Mouse (Mus musculus) gastrocnemius, adult 2 months (tissue): Measurements from ENCODE around the gene Cpsf6. TPM values are rescaled to one million over a fixed set of nuclear protein-coding genes. Genes with fewer than 3 reads are reported as not detected.

Experiments
- DNase-seq: peaks from one replicate; pipeline ENCODE4 v3.0.0; 2022
- H3K27ac ChIP-seq: fragments of 200-600 bp; 2 replicates; pipeline ENCODE4 v1.8.1; 2022; ENCODE audit warnings: mild to moderate bottlenecking
- H3K4me3 ChIP-seq: fragments of 200-600 bp; 2 replicates; pipeline ENCODE4 v1.8.1; 2022; ENCODE audit warnings: mild to moderate bottlenecking, moderate library complexity
- CTCF ChIP-seq: fragments of 200-600 bp; IDR thresholded peaks from 2 replicates; pipeline ENCODE4 v1.8.1; 2022; ENCODE audit warnings: antibody characterized with exemption, mild to moderate bottlenecking, moderate library complexity
- intact Hi-C: fragments of 180-260 bp; cut with DNase I; formaldehyde crosslinking; loops from one replicate; pipeline ENCODE4 v1.15.1; 2025
- total RNA-seq, 2 experiments: library from RNA; stranded (reverse); gene quantifications; 2 replicates each; pipeline ENCODE4 v1.2.3; 2021

The Cpsf6 gene
- total RNA-seq, 2 experiments from 2014 or later, result 21.8 to 26.0 TPM

- intact Hi-C loops, result loop anchor here (10.0 kb wide), 1 partner anchor 310 kb away; the partner anchor contains the start of gene Cct2
- Histone ChIP-seq H3K27ac (peak overlapping the region; percentile 97; the same call in 1 of the 2 replicates), H3K4me3 (peak overlapping the region; percentile 95)
- no peak for DNase-seq
- no peak for TF ChIP-seq CTCF
Observed at GRCm38 (mm10) chr10:117375163-117375562, 4.7 kb downstream of the Cpsf6 start.

- peak; percentile 91 for TF ChIP-seq CTCF
- DNase-seq, result peak; percentile 68
- intact Hi-C loops, result loop anchor here (2.0 to 10.0 kb wide), 3 partner anchors 38 to 342 kb away; no protein-coding TSS in a partner anchor
Observed at GRCm38 (mm10) chr10:117363106-117363505, 16.7 kb downstream of the Cpsf6 start.

GRCm38 (mm10) chr10:117358891-117359290, 20.9 kb downstream of the Cpsf6 start:
- no peak for DNase-seq
- TF ChIP-seq CTCF, result no peak
- intact Hi-C loops, result loop anchor here (10.0 kb wide), 1 partner anchor 864 kb away; no protein-coding TSS in a partner anchor
- no peak overlapping the region for H3K4me3 ChIP-seq
- H3K27ac ChIP-seq, result no peak overlapping the region

More at GRCm38 (mm10) chr10:117363106-117363505, 16.7 kb downstream of the Cpsf6 start:
- H3K4me3 ChIP-seq, result no peak overlapping the region
- no peak overlapping the region for H3K27ac ChIP-seq

- DNase-seq, result no peak
- TF ChIP-seq CTCF, result no peak
- Histone ChIP-seq H3K27ac (no peak overlapping the region), H3K4me3 (no peak overlapping the region)
- intact Hi-C loops, result no loop called here
Observed at GRCm38 (mm10) chr10:117343000-117343399, 36.8 kb downstream of the Cpsf6 start.

- no peak for TF ChIP-seq CTCF
- intact Hi-C loops, result no loop called here
- H3K4me3 ChIP-seq, result no peak overlapping the region
- no peak overlapping the region for H3K27ac ChIP-seq
- no peak for DNase-seq
Observed at GRCm38 (mm10) chr10:117342406-117342805, 37.4 kb downstream of the Cpsf6 start.

- H3K4me3 ChIP-seq, result no peak overlapping the region
- H3K27ac ChIP-seq, result no peak overlapping the region
- no peak for DNase-seq
- no peak for TF ChIP-seq CTCF
- intact Hi-C loops, result no loop called here
Observed at GRCm38 (mm10) chr10:117341029-117341428, 38.8 kb downstream of the Cpsf6 start.

- no peak for TF ChIP-seq CTCF
- H3K4me3 ChIP-seq, result no peak overlapping the region
- intact Hi-C loops, result no loop called here
- H3K27ac ChIP-seq, result no peak overlapping the region
- DNase-seq, result no peak
Observed at GRCm38 (mm10) chr10:117339241-117339640, 40.6 kb downstream of the Cpsf6 start.

- intact Hi-C loops, result no loop called here
- Histone ChIP-seq H3K4me3 (no peak overlapping the region), H3K27ac (no peak overlapping the region)
- no peak for DNase-seq
- TF ChIP-seq CTCF, result peak; percentile 43
Observed at GRCm38 (mm10) chr10:117337946-117338345, 41.9 kb downstream of the Cpsf6 start.

- intact Hi-C loops, result no loop called here
- no peak for DNase-seq
- no peak for TF ChIP-seq CTCF
- Histone ChIP-seq H3K4me3 (no peak overlapping the region), H3K27ac (no peak overlapping the region)
Observed at GRCm38 (mm10) chr10:117335649-117336048, 44.2 kb downstream of the Cpsf6 start.

GRCm38 (mm10) chr10:117330521-117330920, 49.3 kb downstream of the Cpsf6 start:
- intact Hi-C loops, result no loop called here
- DNase-seq, result no peak
- peak; percentile 30; the same call in 1 of the 2 replicates for TF ChIP-seq CTCF
- H3K27ac ChIP-seq, result no peak overlapping the region
- no peak overlapping the region for H3K4me3 ChIP-seq

GRCm38 (mm10) chr10:117323782-117324181, 56.0 kb downstream of the Cpsf6 start:
- Histone ChIP-seq H3K4me3 (no peak overlapping the region), H3K27ac (no peak overlapping the region)
- no peak for TF ChIP-seq CTCF
- DNase-seq, result no peak
- intact Hi-C loops, result no loop called here

- Histone ChIP-seq H3K27ac (no peak overlapping the region), H3K4me3 (no peak overlapping the region)
- no peak for DNase-seq
- TF ChIP-seq CTCF, result no peak
- intact Hi-C loops, result no loop called here
Observed at GRCm38 (mm10) chr10:117322630-117323029, 57.2 kb downstream of the Cpsf6 start.

- Histone ChIP-seq H3K27ac (no peak overlapping the region), H3K4me3 (no peak overlapping the region)
- TF ChIP-seq CTCF, result no peak
- intact Hi-C loops, result no loop called here
- no peak for DNase-seq
Observed at GRCm38 (mm10) chr10:117320571-117320981, 59.2 kb downstream of the Cpsf6 start.

- H3K4me3 ChIP-seq, result no peak overlapping the region
- no peak for DNase-seq
- TF ChIP-seq CTCF, result no peak
- intact Hi-C loops, result no loop called here
- H3K27ac ChIP-seq, result no peak overlapping the region
Observed at GRCm38 (mm10) chr10:117316391-117316790, 63.4 kb downstream of the Cpsf6 start.

GRCm38 (mm10) chr10:117313133-117313532, 66.7 kb downstream of the Cpsf6 start:
- no peak overlapping the region for H3K4me3 ChIP-seq
- TF ChIP-seq CTCF, result no peak
- DNase-seq, result no peak
- intact Hi-C loops, result no loop called here
- no peak overlapping the region for H3K27ac ChIP-seq
